Mouse (Mus musculus): Measurements from ENCODE around the gene Shf. TPM values are rescaled to one million over a fixed set of nuclear protein-coding genes. Genes with fewer than 3 reads are reported as not detected.
A peak's percentile ranks its signal among the peaks of the same experiment; 100 is the strongest.

Shf gene
- polyA plus RNA-seq, 1 experiment from 2014 or later, result 17.5 TPM

- no peaks in the 10 kb centered on the region for H3K9me3 ChIP-seq (ENCODE audit: control insufficient read depth, low read length)
- H3K27ac ChIP-seq (ENCODE audit: low read depth, low read length), result no peak overlapping the region
- H3K27me3 ChIP-seq (ENCODE audit: control insufficient read depth, insufficient read depth, low read length), result no peaks in the 10 kb centered on the region
- H3K4me1 ChIP-seq (ENCODE audit: control insufficient read depth, insufficient read depth, low read length), result peaks cover 8% of the 10 kb centered on the region; the same call in 1 of the 2 replicates
- WGBS, result 76% methylated on average over 1 of the region's 1 CpGs
- no peak for ATAC-seq (ENCODE audit: low read depth)
- no peak overlapping the region for H3K4me2 ChIP-seq (ENCODE audit: low read depth, low read length)
- no peak overlapping the region for H3K9ac ChIP-seq (replicated peaks; ENCODE audit: low read depth, low read length)
- no peak overlapping the region for H3K4me3 ChIP-seq (ENCODE audit: low read depth, low read length)
- no peaks in the 10 kb centered on the region for H3K36me3 ChIP-seq (ENCODE audit: control insufficient read depth, insufficient read depth, low read length)
Measured at GRCm38 (mm10) chr2:122372541-122372940, 3.6 kb upstream of the Shf start.

- no peak overlapping the region for H3K4me3 ChIP-seq (ENCODE audit: low read depth, low read length)
- WGBS, result 71% methylated on average over 3 of the region's 3 CpGs
- no peaks in the 10 kb centered on the region for H3K9me3 ChIP-seq (ENCODE audit: control insufficient read depth, low read length)
- H3K27ac ChIP-seq (ENCODE audit: low read depth, low read length), result no peak overlapping the region
- no peaks in the 10 kb centered on the region for H3K36me3 ChIP-seq (ENCODE audit: control insufficient read depth, insufficient read depth, low read length)
- ATAC-seq (ENCODE audit: low read depth), result no peak
- no peaks in the 10 kb centered on the region for H3K27me3 ChIP-seq (ENCODE audit: control insufficient read depth, insufficient read depth, low read length)
- H3K9ac ChIP-seq (replicated peaks; ENCODE audit: low read depth, low read length), result no peak overlapping the region
- peaks cover 12% of the 10 kb centered on the region for H3K4me1 ChIP-seq (ENCODE audit: control insufficient read depth, insufficient read depth, low read length)
- H3K4me2 ChIP-seq (ENCODE audit: low read depth, low read length), result no peak overlapping the region
Measured at GRCm38 (mm10) chr2:122372067-122372466, 3.1 kb upstream of the Shf start.

GRCm38 (mm10) chr2:122370101-122370750 lies 1.3 kb upstream of the Shf start:
- no peak for ATAC-seq (ENCODE audit: low read depth)
- Histone ChIP-seq H3K4me2 (ENCODE audit: low read depth, low read length) (0 out of 2 replicates have a peak overlapping the region, but pooled peaks have one; percentile 83), H3K9ac (replicated peaks; ENCODE audit: low read depth, low read length) (no peak overlapping the region), H3K4me1 (ENCODE audit: control insufficient read depth, insufficient read depth, low read length) (peaks cover 26% of the 10 kb centered on the region), H3K9me3 (ENCODE audit: control insufficient read depth, low read length) (no peaks in the 10 kb centered on the region), H3K4me3 (ENCODE audit: low read depth, low read length) (no peak overlapping the region), H3K36me3 (ENCODE audit: control insufficient read depth, insufficient read depth, low read length) (no peaks in the 10 kb centered on the region), H3K27me3 (ENCODE audit: control insufficient read depth, insufficient read depth, low read length) (no peaks in the 10 kb centered on the region), H3K27ac (ENCODE audit: low read depth, low read length) (no peak overlapping the region)
- 28% methylated on average over 10 of the region's 10 CpGs for WGBS

GRCm38 (mm10) chr2:122368081-122368971 lies 636 bp downstream of the Shf start:
- Histone ChIP-seq H3K9ac (replicated peaks; ENCODE audit: low read depth, low read length) (peak overlapping the region; percentile 92), H3K27me3 (ENCODE audit: control insufficient read depth, insufficient read depth, low read length) (no peaks in the 10 kb centered on the region), H3K27ac (ENCODE audit: low read depth, low read length) (peak overlapping the region; percentile 52), H3K9me3 (ENCODE audit: control insufficient read depth, low read length) (no peaks in the 10 kb centered on the region), H3K36me3 (ENCODE audit: control insufficient read depth, insufficient read depth, low read length) (no peaks in the 10 kb centered on the region), H3K4me1 (ENCODE audit: control insufficient read depth, insufficient read depth, low read length) (peaks cover 26% of the 10 kb centered on the region), H3K4me3 (ENCODE audit: low read depth, low read length) (peak overlapping the region; percentile 92), H3K4me2 (ENCODE audit: low read depth, low read length) (peak overlapping the region; percentile 83)
- peak; percentile 60 for ATAC-seq (ENCODE audit: low read depth)
- WGBS, result under 1% methylated on average over 33 of the region's 55 CpGs

GRCm38 (mm10) chr2:122367701-122368080 lies 1.3 kb downstream of the Shf start:
- Histone ChIP-seq H3K27me3 (ENCODE audit: control insufficient read depth, insufficient read depth, low read length) (no peaks in the 10 kb centered on the region), H3K27ac (ENCODE audit: low read depth, low read length) (no peak overlapping the region), H3K9ac (replicated peaks; ENCODE audit: low read depth, low read length) (peak overlapping the region; percentile 92), H3K4me1 (ENCODE audit: control insufficient read depth, insufficient read depth, low read length) (peaks cover 26% of the 10 kb centered on the region), H3K4me3 (ENCODE audit: low read depth, low read length) (peak overlapping the region; percentile 92), H3K36me3 (ENCODE audit: control insufficient read depth, insufficient read depth, low read length) (no peaks in the 10 kb centered on the region), H3K4me2 (ENCODE audit: low read depth, low read length) (peak overlapping the region; percentile 83), H3K9me3 (ENCODE audit: control insufficient read depth, low read length) (no peaks in the 10 kb centered on the region)
- 5% methylated on average over 4 of the region's 4 CpGs for WGBS
- no peak for ATAC-seq (ENCODE audit: low read depth)

- Histone ChIP-seq H3K27ac (ENCODE audit: low read depth, low read length) (no peak overlapping the region), H3K9me3 (ENCODE audit: control insufficient read depth, low read length) (no peaks in the 10 kb centered on the region), H3K36me3 (ENCODE audit: control insufficient read depth, insufficient read depth, low read length) (no peaks in the 10 kb centered on the region), H3K4me3 (ENCODE audit: low read depth, low read length) (peak overlapping the region; percentile 92), H3K9ac (replicated peaks; ENCODE audit: low read depth, low read length) (peak overlapping the region; percentile 92; the same call in 1 of the 2 replicates), H3K4me2 (ENCODE audit: low read depth, low read length) (peak overlapping the region; percentile 83), H3K27me3 (ENCODE audit: control insufficient read depth, insufficient read depth, low read length) (no peaks in the 10 kb centered on the region), H3K4me1 (ENCODE audit: control insufficient read depth, insufficient read depth, low read length) (peaks cover 26% of the 10 kb centered on the region)
- no peak for ATAC-seq (ENCODE audit: low read depth)
- 15% methylated on average over 4 of the region's 4 CpGs for WGBS
Measured at GRCm38 (mm10) chr2:122367181-122367580, 1.8 kb downstream of the Shf start.

GRCm38 (mm10) chr2:122366706-122367105 lies 2.3 kb downstream of the Shf start:
- Histone ChIP-seq H3K9me3 (ENCODE audit: control insufficient read depth, low read length) (no peaks in the 10 kb centered on the region), H3K9ac (replicated peaks; ENCODE audit: low read depth, low read length) (peak overlapping the region; percentile 92; the same call in 1 of the 2 replicates), H3K4me1 (ENCODE audit: control insufficient read depth, insufficient read depth, low read length) (peaks cover 26% of the 10 kb centered on the region), H3K27ac (ENCODE audit: low read depth, low read length) (peak overlapping the region; percentile 8; the same call in 1 of the 2 replicates), H3K36me3 (ENCODE audit: control insufficient read depth, insufficient read depth, low read length) (no peaks in the 10 kb centered on the region), H3K27me3 (ENCODE audit: control insufficient read depth, insufficient read depth, low read length) (no peaks in the 10 kb centered on the region), H3K4me2 (ENCODE audit: low read depth, low read length) (peak overlapping the region; percentile 83), H3K4me3 (ENCODE audit: low read depth, low read length) (peak overlapping the region; percentile 92)
- 17% methylated on average over 5 of the region's 5 CpGs for WGBS
- no peak for ATAC-seq (ENCODE audit: low read depth)

- H3K27me3 ChIP-seq (ENCODE audit: control insufficient read depth, insufficient read depth, low read length), result no peaks in the 10 kb centered on the region
- no peak overlapping the region for H3K4me3 ChIP-seq (ENCODE audit: low read depth, low read length)
- peaks cover 26% of the 10 kb centered on the region for H3K4me1 ChIP-seq (ENCODE audit: control insufficient read depth, insufficient read depth, low read length)
- no peak overlapping the region; the same call in 1 of the 2 replicates for H3K27ac ChIP-seq (ENCODE audit: low read depth, low read length)
- H3K4me2 ChIP-seq (ENCODE audit: low read depth, low read length), result peak overlapping the region; percentile 83
- 54% methylated on average over 3 of the region's 3 CpGs for WGBS
- ATAC-seq (ENCODE audit: low read depth), result no peak
- H3K9ac ChIP-seq (replicated peaks; ENCODE audit: low read depth, low read length), result 0 out of 2 replicates have a peak overlapping the region, but pooled peaks have one; percentile 33
- H3K36me3 ChIP-seq (ENCODE audit: control insufficient read depth, insufficient read depth, low read length), result no peaks in the 10 kb centered on the region
- H3K9me3 ChIP-seq (ENCODE audit: control insufficient read depth, low read length), result no peaks in the 10 kb centered on the region
Measured at GRCm38 (mm10) chr2:122366039-122366438, 2.9 kb downstream of the Shf start.

Data from neural tube, embryonic 14.5 days (tissue).